Mouse (Mus musculus) embryo, embryonic 10 days (tissue): ENCODE results near the gene Gnai2.

ENCODE experiments used
- DNase-seq: peaks from one replicate; pipeline ENCODE4 v3.0.0-alpha.2; 2015; ENCODE audit warnings: low spot score

Gene Gnai2

DNA sequence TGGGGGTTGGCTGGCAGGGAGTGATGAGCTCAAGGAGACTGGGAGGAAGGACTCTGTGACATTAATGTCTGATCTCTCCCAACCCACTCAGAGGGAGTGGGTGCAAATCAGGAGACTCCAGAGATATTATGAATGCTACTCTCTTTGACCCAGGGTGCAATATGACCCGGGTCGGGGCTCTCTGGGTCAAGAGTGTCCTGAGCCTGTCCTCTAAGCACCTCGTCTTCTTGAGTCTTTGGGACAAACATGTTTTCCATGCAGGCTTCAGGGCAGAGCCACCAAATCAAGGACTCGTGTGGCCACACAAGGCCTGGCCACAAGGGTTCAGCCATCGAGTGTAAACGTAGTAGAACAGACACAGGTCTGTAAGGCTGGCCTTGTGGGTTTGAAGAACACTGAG is 22.9 kb upstream of the Gnai2 start:
- no peak for DNase-seq

DNA sequence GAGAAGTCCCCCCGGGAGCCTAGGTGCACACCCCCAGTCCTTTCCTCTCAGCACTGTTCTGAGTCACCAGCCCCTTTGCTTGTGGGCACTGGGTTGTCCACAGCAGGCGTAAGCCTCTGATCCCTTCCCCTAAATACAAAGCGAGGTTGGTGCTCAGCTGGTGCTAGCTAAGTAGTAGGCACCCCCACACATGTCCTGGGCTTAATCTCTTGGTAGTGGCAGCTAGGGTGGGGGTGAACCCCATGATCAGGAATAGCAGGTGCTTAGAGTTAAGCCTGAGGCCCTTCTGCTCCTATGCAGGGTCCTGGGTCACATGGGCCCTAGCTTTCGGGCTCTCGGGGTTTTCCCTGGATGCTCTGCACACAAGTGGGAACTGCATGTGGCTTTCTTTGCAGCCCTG is 22.0 kb upstream of the Gnai2 start:
- DNase-seq, result no peak

DNA sequence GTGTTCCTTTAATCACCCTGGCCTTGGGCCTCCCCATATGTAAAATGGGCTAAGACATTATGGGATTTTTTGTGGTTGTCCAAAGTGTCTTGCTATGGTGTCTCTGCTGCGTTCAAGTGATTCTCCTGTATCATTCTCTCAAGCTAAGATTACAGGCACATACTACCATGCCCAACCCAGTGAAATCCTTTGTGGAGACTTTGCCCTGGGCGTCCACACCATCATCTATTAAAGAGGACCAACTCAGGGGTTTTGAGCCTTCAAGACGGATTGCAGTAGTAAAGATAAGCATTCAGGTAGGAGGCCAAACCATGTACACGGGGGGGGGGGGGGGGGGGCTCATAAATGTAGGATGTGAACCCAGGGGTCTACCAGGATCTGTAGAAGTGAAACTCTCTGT is 19.4 kb upstream of the Gnai2 start:
- no peak for DNase-seq

DNA sequence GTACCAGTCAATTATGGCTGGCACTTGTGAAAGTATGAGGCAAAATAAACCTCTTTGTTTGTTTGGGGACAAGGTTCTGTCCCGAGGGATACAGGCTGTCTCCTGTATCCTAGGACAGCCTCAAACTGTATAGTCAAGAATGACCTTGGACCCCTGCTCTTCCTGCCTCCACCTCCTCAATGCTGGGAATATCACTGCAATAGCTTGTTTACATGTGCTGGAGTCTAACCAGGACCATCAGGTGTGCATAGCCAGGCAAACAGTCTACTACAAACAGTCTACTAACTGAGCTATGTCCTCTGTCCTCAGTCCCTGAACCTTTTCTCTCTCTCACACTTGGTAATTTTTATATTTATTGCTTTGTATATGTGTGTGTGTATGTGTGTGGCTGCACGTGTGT is 18.3 kb upstream of the Gnai2 start:
- DNase-seq, result no peak

- no peak for DNase-seq
These were observed 15.7 kb upstream of the Gnai2 start for GRCm38 (mm10) chr9:107650708-107651481.

DNA sequence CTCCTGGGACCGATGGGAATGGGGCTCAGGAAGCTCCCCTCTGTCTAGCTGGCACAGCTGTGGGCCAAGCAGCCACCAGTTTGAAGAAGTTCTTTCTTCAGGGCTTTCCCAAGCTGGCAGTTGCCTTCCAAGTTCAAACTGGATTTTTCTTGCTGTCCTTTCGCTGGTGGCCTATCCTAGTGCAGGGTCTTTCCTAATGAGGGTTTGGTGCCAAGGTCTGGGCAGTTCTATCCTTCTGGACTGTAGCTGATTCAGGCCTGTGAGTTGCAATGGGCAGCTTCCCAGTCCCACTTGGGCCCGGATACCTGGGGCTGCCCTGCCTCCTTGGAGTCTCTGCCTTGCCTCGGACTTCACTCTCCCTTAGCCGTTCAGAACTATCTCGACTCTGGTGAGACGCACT is 15.1 kb upstream of the Gnai2 start:
- DNase-seq, result no peak

GRCm38 (mm10) chr9:107648767-107649166 is 13.6 kb upstream of the Gnai2 start:
- no peak for DNase-seq

DNA sequence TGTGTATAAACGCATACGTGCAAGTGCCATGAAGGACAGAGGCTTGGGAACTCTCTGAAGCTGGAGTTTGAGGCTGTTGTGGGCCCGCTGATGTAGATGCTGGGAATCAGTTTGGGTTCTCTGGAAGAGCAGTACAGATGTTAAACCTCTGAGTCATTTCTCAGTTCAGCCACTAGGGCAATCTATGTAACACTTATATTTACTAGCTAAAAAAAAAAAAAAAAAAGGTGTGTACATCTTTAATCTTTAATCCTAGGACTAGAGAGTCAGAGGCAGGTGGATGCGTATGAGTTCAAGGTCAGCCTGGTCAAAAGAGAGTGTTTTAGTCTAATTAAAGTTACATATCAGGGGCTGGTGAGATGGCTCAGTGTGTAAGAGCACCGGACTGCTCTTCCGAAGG is 11.8 kb upstream of the Gnai2 start:
- no peak for DNase-seq

DNA sequence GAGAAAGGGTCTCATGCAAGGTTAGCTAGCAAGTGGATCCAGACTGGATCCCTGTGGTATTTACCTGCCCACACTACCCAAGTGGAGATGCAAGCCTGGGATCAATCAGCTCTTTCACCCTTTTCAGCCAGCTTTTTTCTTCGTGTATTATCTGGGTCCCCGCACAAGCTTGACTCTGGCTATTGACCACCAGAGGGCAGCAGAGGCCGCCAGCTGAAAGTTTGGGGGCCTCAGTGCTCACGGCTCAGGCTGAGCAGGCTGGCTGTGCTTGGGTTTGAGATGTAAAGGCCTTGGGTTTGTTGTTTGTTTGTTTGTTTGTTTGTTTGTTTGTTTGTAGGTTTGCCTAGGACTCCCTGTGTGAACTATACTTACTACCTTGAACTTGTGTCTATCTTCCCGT is 10.4 kb upstream of the Gnai2 start:
- DNase-seq, result peak; percentile 90

DNA sequence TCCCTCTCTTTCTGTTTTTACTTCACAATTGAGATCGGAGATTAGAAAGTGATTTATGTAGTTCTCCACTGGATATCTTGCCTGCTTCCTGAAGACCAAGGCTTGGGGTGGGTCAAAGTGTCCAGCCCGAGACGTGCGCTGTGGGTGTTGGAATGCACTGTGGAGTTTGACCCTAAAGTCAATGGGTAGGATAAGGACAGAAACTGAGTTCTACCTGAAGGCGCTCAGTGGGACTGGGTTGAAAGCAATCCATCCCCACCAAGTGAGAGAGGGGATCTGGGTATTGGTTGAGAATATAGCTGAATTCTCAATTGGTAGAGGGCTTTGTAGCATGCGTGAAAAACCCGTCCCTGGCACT is 10.0 kb upstream of the Gnai2 start:
- no peak for DNase-seq

DNA sequence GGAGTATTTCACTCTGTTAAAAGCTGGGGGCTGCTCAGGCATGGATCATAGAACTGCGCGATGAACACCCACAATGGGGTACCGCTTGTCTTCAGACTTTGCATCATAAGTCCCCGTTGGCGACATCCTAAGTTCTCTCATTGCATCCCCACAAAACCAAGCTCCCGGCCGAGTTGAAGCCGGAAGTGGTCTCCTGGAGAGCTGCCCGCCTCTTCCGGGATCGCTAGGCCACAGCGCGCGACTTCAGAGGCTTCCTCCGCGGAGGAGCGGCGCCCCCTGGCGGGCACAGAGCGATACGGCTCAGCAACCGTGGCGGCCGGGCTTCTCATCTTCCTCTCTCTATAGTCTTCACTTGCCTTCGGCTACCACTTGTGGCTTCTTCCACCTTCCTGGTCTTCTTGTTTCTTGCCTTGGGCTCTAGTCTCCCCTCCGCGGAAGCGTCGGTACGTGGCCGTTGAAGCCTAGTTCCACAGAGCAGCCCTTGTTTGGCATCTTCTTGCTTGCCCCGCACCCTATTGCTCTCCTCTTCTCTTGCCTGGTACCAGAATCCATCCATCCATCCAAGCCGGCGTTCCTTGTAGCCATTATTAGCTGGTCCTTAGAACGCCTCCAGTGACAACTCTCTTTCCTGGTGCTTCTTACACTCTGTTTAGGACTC is 9.5 kb upstream of the Gnai2 start:
- DNase-seq, result peak; percentile 94

DNA sequence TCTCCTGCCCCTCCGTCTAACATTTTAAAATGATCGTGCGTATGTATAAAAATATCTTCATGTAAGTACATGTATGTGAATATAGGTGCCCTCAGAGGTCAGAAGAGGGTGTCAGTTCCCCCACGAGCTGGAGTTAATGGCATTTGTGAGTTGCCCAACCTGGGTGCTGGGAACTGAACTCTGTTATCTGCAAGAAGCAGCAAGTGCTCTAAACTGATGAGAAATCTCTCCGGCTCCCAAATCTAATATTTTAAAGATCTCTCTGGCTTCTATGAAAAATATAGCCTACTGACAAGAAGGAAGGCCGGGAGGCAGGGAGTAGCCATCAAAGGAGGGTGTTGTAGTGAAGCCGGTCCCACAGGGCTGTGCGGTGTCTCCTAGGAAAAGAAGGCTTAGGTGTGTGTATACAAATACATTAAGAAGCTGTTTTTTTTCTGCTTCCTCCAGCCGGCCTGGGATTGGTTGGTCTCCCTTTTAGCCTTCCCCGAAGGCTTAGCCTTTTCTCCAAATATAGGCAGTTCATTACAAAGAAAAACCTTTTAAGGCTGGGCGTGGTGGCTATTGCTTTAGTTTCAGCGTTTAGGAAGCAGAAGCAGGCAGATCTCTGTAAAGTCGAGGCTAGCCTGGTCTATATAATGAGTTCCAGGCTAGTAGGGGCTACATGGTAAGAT is 8.5 kb upstream of the Gnai2 start:
- no peak for DNase-seq

- DNase-seq, result no peak
These were observed 6.5 kb upstream of the Gnai2 start for GRCm38 (mm10) chr9:107641666-107642065.

GRCm38 (mm10) chr9:107640257-107640772 is 5.1 kb upstream of the Gnai2 start:
- no peak for DNase-seq

GRCm38 (mm10) chr9:107637070-107637469 is 1.9 kb upstream of the Gnai2 start:
- DNase-seq, result peak; percentile 90

DNA sequence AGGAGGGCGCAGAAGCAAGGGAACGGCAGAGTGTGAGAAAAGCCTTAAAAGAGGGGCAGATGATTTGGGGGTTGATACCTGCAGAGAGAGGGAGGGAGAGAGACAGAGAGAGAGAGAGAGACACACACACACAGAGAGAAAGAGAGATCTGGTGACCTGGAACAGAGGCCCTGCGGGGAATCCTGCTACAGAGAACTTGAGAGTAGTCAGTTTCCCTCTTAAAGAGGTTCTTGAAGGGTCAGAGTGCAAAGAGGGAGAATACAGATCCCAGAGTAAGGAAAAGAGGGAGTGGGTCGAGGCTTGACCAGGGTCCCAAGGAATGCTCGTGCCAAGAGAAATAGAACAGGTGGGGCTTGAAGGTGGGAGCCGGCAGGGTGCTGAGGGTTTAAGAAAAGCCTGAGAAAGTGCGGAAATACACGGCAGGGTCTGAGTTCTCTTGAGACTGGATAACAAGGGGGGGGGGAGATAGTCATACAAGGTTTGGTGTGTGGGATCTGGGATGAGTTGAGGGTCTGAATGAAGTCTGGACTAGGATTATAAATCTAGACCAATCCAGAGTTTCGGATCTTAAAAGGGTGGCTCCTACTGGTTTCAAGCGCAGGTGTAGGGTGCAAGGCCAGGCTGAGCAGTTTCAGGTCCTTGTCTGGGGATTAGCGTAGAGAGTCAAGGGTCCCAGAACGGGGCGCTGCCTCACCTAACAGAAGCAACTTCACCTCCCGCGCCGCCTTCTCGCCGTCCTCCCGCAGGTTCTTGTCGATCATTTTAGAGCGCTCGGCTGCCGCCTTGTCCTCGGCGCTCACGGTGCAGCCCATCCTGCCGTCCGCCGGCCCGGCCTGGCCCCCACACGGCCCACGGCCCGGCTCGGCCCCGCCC is 525 bp downstream of the Gnai2 start:
- DNase-seq, result peak; percentile 67

DNA sequence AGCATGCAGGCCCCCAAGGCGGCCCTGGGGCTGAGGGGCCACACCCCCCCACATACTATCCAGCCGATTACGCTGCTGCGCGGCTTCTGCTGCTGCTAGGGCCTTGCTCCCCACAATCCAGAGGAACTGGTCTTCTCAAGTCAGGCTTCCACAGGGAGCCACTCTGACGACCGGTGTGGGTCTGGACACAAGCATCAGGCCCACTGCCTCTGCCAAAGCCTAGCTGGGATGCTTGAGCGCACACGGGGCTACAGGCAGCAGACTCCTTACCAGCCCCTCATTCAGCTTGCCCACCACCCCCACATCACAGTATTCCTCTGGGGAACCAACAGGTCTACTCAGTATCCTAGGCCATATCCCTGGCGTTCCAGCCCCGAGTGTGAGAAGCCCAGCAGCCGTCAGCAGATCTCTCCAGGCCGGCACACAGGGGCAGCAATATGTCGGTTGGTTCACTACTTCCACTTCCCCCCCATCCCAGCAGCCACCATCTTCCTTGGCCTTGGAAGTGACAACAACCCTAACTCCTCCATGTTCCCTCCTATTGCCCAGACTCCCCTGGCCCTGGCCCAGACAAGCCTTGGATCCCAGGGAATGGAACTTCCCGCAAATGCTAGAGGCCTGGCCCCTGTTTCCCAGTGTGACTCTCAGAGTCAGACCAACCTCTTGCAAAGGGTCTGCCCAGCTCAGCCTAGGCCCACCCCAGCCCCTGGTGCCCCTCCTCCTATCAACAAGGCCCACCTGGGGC is 1.3 kb downstream of the Gnai2 start:
- DNase-seq, result no peak

DNA sequence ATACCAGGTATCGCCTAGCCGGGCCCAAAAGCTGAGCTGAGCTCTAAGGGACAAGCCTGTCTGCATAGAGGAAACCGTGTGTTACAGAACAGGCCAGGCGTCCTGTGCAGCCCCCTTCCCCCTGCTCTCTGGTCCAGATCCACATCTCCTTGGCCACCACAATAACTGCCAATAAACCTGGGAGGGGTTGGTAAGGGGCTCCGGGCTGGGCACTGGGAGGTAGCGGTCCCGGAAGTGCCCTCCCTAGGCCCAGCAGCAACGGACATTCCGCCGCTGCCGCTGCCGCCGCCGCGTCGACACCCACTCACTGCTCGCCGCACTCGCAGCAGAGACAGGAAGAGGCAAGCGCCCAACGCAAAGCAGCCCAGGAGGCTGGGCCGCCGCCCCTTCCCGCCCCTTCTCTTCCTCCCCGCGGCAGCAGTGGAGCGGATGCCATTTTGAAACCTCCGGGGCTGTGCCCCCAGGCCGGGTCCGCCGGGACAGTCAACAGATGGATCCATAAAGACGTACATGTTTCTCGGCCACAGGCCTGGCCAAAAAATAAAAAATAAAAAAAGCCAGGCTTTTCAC is 2.0 kb downstream of the Gnai2 start:
- peak; percentile 84 for DNase-seq

- DNase-seq, result no peak
These were observed 2.7 kb downstream of the Gnai2 start for GRCm38 (mm10) chr9:107632478-107632877.

- DNase-seq, result no peak
These were observed 3.3 kb downstream of the Gnai2 start for GRCm38 (mm10) chr9:107631861-107632260.

- DNase-seq, result no peak
These were observed 3.8 kb downstream of the Gnai2 start for GRCm38 (mm10) chr9:107631311-107631826.
